Mouse (Mus musculus): ENCODE results near the gene Grhl1.

DNA sequence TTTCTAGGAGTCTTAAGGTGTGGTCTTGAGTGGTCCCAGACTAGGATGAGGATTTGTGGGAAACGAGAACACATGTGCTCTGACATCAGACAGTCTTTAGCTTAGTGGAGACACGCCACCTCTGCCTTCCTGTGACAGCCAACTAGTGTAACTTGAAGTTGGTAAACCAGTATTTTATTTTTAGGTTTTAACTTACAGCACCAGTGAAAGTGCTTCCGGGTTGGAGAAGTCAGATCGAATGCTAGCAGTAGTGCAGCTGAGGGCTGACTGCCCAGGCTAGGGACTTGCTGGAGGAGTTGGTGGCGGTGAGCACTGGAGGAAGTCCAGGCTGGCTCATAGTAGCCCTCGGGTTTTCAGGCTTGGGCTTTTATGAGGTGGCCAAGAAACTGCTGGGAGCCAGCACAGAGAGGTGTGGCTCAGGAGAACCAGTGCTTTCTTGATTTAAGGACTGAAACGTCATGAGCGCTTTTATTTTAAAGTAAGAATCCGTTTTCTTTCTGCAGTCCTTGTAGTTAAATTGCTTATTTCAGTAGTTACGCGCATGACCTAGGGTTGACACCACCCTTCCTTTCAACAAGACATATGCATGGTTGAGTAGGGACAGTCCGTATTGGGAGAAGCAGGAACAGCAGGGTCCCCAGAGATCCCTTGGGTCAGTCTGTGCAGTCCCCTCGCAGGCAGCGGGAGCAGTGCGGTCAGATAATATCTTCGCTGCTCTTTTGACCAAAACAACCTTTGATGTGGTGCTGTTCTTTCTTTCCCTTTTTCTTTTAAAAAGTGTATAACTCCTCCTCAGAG lies 82.2 kb downstream of the Grhl1 start:
- TF ChIP-seq CTCF (conservative IDR thresholded peaks at IDR 0.05; ENCODE audit: low read length) (no peak), POU5F1 (IDR thresholded peaks at IDR 0.05; ENCODE audit: borderline replicate concordance, low read length) (no peak)
